Mouse (Mus musculus) MEL (cell line): ENCODE measurements around the gene Zc3hav1. TPM values are rescaled to one million over a fixed set of nuclear protein-coding genes. Genes with fewer than 3 reads are reported as not detected.

Source experiments
- DNase-seq: peaks from one replicate; pipeline ENCODE4 v3.0.0; 2011; ENCODE audit warnings: low read depth, low spot score
- H3K27ac ChIP-seq: 2 replicates; pipeline ENCODE4 v1.5.1; 2012; ENCODE audit warnings: low read depth, mild to moderate bottlenecking, control low read depth, low read length, moderate library complexity; ENCODE audit not compliant: control insufficient read depth
- H3K27me3 ChIP-seq, 2 experiments: fragments of 150-350 bp in 1 of 2; sonication (generic) in 1 of 2; 2 replicates each; pipeline ENCODE4 v1.6.1; 2012; ENCODE audit warnings: low read length in 2 of 2, mild to moderate bottlenecking in 2 of 2, improper control_type of control experiment in 1 of 2, moderate library complexity in 1 of 2; ENCODE audit not compliant: insufficient read depth in 2 of 2, control insufficient read depth in 1 of 2
- H3K36me3 ChIP-seq, 2 experiments: 2 replicates each; pipeline ENCODE4 v1.6.1; 2012 to 2014; ENCODE audit warnings: low read length in 2 of 2, improper control_type of control experiment in 1 of 2, inconsistent platforms in 1 of 2, mild to moderate bottlenecking in 1 of 2; ENCODE audit not compliant: insufficient read depth in 2 of 2, control insufficient read depth in 1 of 2
- H3K4me1 ChIP-seq, 2 experiments: fragments of 150-350 bp in 1 of 2; sonication (generic) in 1 of 2; 2 replicates each; pipeline ENCODE4 v1.6.1; 2012; ENCODE audit warnings: low read length in 2 of 2, improper control_type of control experiment in 1 of 2, mild to moderate bottlenecking in 1 of 2; ENCODE audit not compliant: insufficient read depth in 2 of 2, control insufficient read depth in 1 of 2
- H3K4me3 ChIP-seq, 2 experiments: fragments of 150-350 bp in 1 of 2; sonication (generic) in 1 of 2; 2 replicates each; pipeline ENCODE4 v1.5.1; 2012; ENCODE audit warnings: low read depth in 2 of 2, low read length in 2 of 2, mild to moderate bottlenecking in 2 of 2, moderate library complexity in 2 of 2, control low read depth in 1 of 2, improper control_type of control experiment in 1 of 2; ENCODE audit not compliant: control insufficient read depth in 1 of 2, insufficient read depth in 1 of 2
- H3K79me2 ChIP-seq: 2 replicates; pipeline ENCODE4 v1.6.1; 2012; ENCODE audit warnings: mild to moderate bottlenecking, low read length, moderate library complexity; ENCODE audit not compliant: control insufficient read depth, poor library complexity, insufficient read depth
- H3K9ac ChIP-seq: 2 replicates; pipeline ENCODE4 v1.6.1; 2012; ENCODE audit warnings: low read depth, mild to moderate bottlenecking, control low read depth, low read length, moderate library complexity; ENCODE audit not compliant: control insufficient read depth, poor library complexity, severe bottlenecking
- H3K9me3 ChIP-seq: fragments of 150-350 bp; sonication (generic); replicated peaks from 2 replicates; pipeline ENCODE4 v1.6.1; 2012; ENCODE audit warnings: mild to moderate bottlenecking, low read length, improper control_type of control experiment, moderate library complexity; ENCODE audit not compliant: insufficient read depth
- CHD2 ChIP-seq: IDR thresholded peaks from 2 replicates; pipeline ENCODE4 v1.6.1; 2011; ENCODE audit warnings: low read length, improper control_type of control experiment
- GABPA ChIP-seq: IDR thresholded peaks from 2 replicates; pipeline ENCODE4 v1.6.1; 2012; ENCODE audit warnings: low read depth, mild to moderate bottlenecking, inconsistent platforms, low read length, improper control_type of control experiment, moderate library complexity
- GATA1 ChIP-seq: IDR thresholded peaks from 2 replicates; pipeline ENCODE4 v1.6.1; 2011; ENCODE audit warnings: low read depth, low read length, improper control_type of control experiment
- MAFK ChIP-seq: IDR thresholded peaks from 2 replicates; pipeline ENCODE4 v1.6.1; 2011; ENCODE audit warnings: low read depth, mild to moderate bottlenecking, low read length, improper control_type of control experiment, borderline replicate concordance
- MAX ChIP-seq: IDR thresholded peaks from 2 replicates; pipeline ENCODE4 v1.6.1; 2011; ENCODE audit warnings: low read length, improper control_type of control experiment
- MAZ ChIP-seq: IDR thresholded peaks from 2 replicates; pipeline ENCODE4 v1.6.1; 2012; ENCODE audit warnings: low read depth, mild to moderate bottlenecking, inconsistent platforms, low read length, improper control_type of control experiment
- MEF2A ChIP-seq: IDR thresholded peaks from 2 replicates; pipeline ENCODE4 v1.6.1; 2014; ENCODE audit warnings: low read depth, mild to moderate bottlenecking, inconsistent platforms, low read length, improper control_type of control experiment; ENCODE audit not compliant: poor library complexity, insufficient replicate concordance, severe bottlenecking; ENCODE audit errors: extremely low read depth
- MYC ChIP-seq: IDR thresholded peaks from 2 replicates; pipeline ENCODE4 v1.6.1; 2011; ENCODE audit warnings: low read depth, mild to moderate bottlenecking, low read length, improper control_type of control experiment, moderate library complexity
- NELFE ChIP-seq: IDR thresholded peaks from 2 replicates; pipeline ENCODE4 v1.6.1; 2011; ENCODE audit warnings: low read depth, low read length, improper control_type of control experiment
- NRF1 ChIP-seq: IDR thresholded peaks from 2 replicates; pipeline ENCODE4 v1.6.1; 2014; ENCODE audit warnings: low read depth, mild to moderate bottlenecking, inconsistent platforms, low read length, improper control_type of control experiment, moderate library complexity; ENCODE audit not compliant: poor library complexity, insufficient read depth, severe bottlenecking
- POLR2A ChIP-seq, 2 experiments: IDR thresholded peaks; 2 replicates each; pipeline ENCODE4 v1.6.1; 2011 to 2012; ENCODE audit warnings: low read length in 2 of 2, mild to moderate bottlenecking in 2 of 2, control low read depth in 1 of 2, improper control_type of control experiment in 1 of 2, low read depth in 1 of 2, moderate library complexity in 1 of 2; ENCODE audit not compliant: control insufficient read depth in 1 of 2, insufficient read depth in 1 of 2, poor library complexity in 1 of 2
- POLR2AphosphoS2 ChIP-seq: IDR thresholded peaks from 2 replicates; pipeline ENCODE4 v1.6.1; 2011; ENCODE audit warnings: low read length, improper control_type of control experiment
- POLR2AphosphoS5 ChIP-seq: IDR thresholded peaks from 2 replicates; pipeline ENCODE4 v1.6.1; 2012; ENCODE audit warnings: low read depth, borderline replicate concordance, mild to moderate bottlenecking, inconsistent platforms, low read length, moderate library complexity, mixed read lengths
- RAD21 ChIP-seq: IDR thresholded peaks from 2 replicates; pipeline ENCODE4 v1.6.1; 2011; ENCODE audit warnings: mild to moderate bottlenecking, low read depth, low read length, improper control_type of control experiment
- RCOR1 ChIP-seq: IDR thresholded peaks from 2 replicates; pipeline ENCODE4 v1.6.1; 2012; ENCODE audit warnings: low read depth, mild to moderate bottlenecking, inconsistent platforms, low read length, improper control_type of control experiment
- SIN3A ChIP-seq: IDR thresholded peaks from 2 replicates; pipeline ENCODE4 v1.6.1; 2012; ENCODE audit warnings: low read length, improper control_type of control experiment, inconsistent platforms
- TBP ChIP-seq: IDR thresholded peaks from 2 replicates; pipeline ENCODE4 v1.8.0; 2011; ENCODE audit warnings: low read depth, low read length, improper control_type of control experiment
- TCF12 ChIP-seq: IDR thresholded peaks from 2 replicates; pipeline ENCODE4 v1.6.1; 2014; ENCODE audit warnings: low read depth, mild to moderate bottlenecking, inconsistent platforms, low read length, improper control_type of control experiment, moderate library complexity
- UBTF ChIP-seq: IDR thresholded peaks from 2 replicates; pipeline ENCODE4 v1.6.1; 2012; ENCODE audit warnings: low read depth, mild to moderate bottlenecking, inconsistent platforms, low read length, improper control_type of control experiment, moderate library complexity, borderline replicate concordance; ENCODE audit not compliant: insufficient read depth
- USF1 ChIP-seq: IDR thresholded peaks from 2 replicates; pipeline ENCODE4 v1.6.1; 2014; ENCODE audit warnings: low read depth, mild to moderate bottlenecking, inconsistent platforms, low read length, improper control_type of control experiment, moderate library complexity
- ZC3H11A ChIP-seq: IDR thresholded peaks from 2 replicates; pipeline ENCODE4 v1.6.1; 2012; ENCODE audit warnings: low read depth, mild to moderate bottlenecking, inconsistent platforms, low read length, improper control_type of control experiment
- polyA plus RNA-seq, 2 experiments: library from polyadenylated mRNA; stranded (reverse) in 1 of 2; unstranded in 1 of 2; fragments of >175 nt in 1 of 2; fragments of >200 nt in 1 of 2; gene quantifications; 2 replicates each; pipeline versions ENCODE4 v1.2.1 to v1.2.4; 2012; ENCODE audit warnings: low replicate concordance in 2 of 2, low read depth in 1 of 2; ENCODE audit not compliant: insufficient read length in 2 of 2, insufficient read depth in 1 of 2, missing spikeins in 1 of 2
- total RNA-seq: library from RNA; depleted of rRNA; stranded (reverse); fragments of 300-350 nt; gene quantifications from 2 replicates; pipeline ENCODE4 v1.2.3, GENCODE M21; 2012

Gene Zc3hav1
- total and polyA plus RNA-seq, 3 experiments = 66.6 to 71.0 (median 68.3) TPM

DNA sequence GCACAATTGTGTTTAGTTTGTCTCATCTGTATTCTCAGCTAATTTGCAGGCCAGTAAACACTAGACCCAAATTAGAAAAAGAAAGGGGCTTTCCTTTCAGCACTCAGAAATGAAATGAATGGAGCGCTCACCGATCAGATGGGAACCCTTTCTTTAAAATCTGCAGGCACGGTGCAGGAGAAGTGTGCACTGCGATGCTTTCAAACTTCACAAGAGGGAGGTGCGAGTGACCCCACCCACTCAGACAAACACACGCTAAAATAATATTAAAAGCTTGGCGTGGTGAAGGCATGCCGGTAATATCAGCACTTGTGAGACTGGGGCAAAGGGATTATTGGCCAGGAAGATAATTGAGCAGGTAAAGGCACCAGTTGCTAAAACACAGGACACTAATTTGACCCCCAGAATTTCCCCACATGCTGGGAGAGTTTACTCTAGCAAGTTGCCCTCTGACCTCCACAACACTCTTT is 986 bp upstream of the Zc3hav1 start (continued):
- TF ChIP-seq ZC3H11A (no peak; the same call in 1 of the 2 replicates), MAX (peak; percentile 48; the same call in 1 of the 2 replicates)

DNA sequence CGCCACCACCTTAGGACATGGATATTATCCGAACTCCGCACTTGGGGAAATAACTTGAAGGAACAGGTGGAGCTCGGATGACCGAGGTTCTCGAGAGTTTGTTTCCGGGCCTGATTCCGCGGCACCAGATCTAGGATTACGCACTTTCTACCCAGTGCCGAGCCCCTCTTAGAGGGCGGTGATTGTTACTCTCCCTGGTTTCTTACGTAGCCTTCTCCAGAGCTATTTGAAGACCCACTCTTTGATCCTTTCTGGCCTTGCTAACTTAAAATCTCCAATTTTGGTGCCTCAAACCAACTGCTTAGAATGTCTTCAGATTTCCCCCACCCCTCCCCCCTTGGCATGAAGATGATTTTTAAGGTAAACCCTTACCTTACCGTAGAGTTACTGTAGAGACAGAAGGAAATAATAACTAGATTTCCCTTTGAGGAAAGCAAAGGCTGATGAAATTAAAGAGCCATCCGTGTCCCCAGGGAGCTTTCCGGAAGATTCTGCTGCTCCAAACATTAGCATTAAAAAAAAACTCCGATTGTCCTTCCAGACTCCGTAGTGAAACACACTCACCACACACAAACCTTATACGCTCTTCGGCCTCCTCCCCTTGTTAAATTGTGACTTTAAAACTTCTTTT is 435 bp upstream of the Zc3hav1 start:
- Histone ChIP-seq H3K79me2 (peaks cover 39% of the 10 kb centered on the region), H3K36me3 (peaks cover 8 to 26% of the 10 kb centered on the region in 2 experiments)
- TF ChIP-seq TBP = peak; percentile 32; the same call in 1 of the 2 replicates
- no peak for TF ChIP-seq MEF2A
- no peak for TF ChIP-seq MAFK
- TF ChIP-seq POLR2A (IDR thresholded peaks at IDR 0.05; ENCODE audit: control insufficient read depth in 1 of 2, insufficient read depth in 1 of 2, low read depth in 1 of 2, low read length in 2 of 2, poor library complexity in 1 of 2) = peak in 1 of 2 experiments; percentile 58; a peak in 2 of 4 replicates
- no peak for TF ChIP-seq MYC
- TF ChIP-seq TCF12 = no peak
- TF ChIP-seq USF1 = no peak
- TF ChIP-seq MAZ = peak; percentile 13; the same call in 1 of the 2 replicates
- TF ChIP-seq NRF1 = no peak
- no peak for TF ChIP-seq UBTF
- no peak for TF ChIP-seq GABPA
- no peak for TF ChIP-seq RAD21
- TF ChIP-seq CHD2 = no peak
- TF ChIP-seq SIN3A = no peak; the same call in 1 of the 2 replicates
- TF ChIP-seq GATA1 = no peak
- TF ChIP-seq POLR2AphosphoS2 = 0 out of 2 replicates have a peak, but pooled peaks have one; percentile 1
- peak; percentile 4; the same call in 1 of the 2 replicates for TF ChIP-seq RCOR1
- no peak for TF ChIP-seq POLR2AphosphoS5
- no peak; the same call in 1 of the 2 replicates for TF ChIP-seq NELFE
- TF ChIP-seq, all 39 proteins: peak for 5
- Histone ChIP-seq H3K9me3 (no peaks in the 10 kb centered on the region), H3K4me3 (peak overlapping the region; percentile 93 to 97), H3K4me1 (peaks cover 0 to 18% of the 10 kb centered on the region in 2 experiments), H3K27ac (peak overlapping the region; percentile 92), H3K27me3 (no peaks in the 10 kb centered on the region), H3K9ac (peak overlapping the region; percentile 90)
- no peak for DNase-seq
